Mouse (Mus musculus) cerebral cortex, adult 2 months (tissue): ENCODE measurements around the gene Btbd9.

Experiments used
- WGBS: fragments of 180-500 bp; shearing (Covaris S2); methylation state at CpG from one replicate; pipeline ENCODE4 v1.1.7; 2018; 5-methylcytosine and 5-hydroxymethylcytosine counted together

Gene Btbd9

GRCm38 (mm10) chr17:30452363-30452762 is 123.9 kb downstream of the Btbd9 start:
- WGBS: 85% methylated on average over 9 of the region's 9 CpGs

- WGBS: 82% methylated on average over 5 of the region's 5 CpGs
Observed at GRCm38 (mm10) chr17:30448562-30448961, 127.7 kb downstream of the Btbd9 start.

GRCm38 (mm10) chr17:30445805-30446441 is 130.4 kb downstream of the Btbd9 start:
- 85% methylated on average over 3 of the region's 3 CpGs for WGBS

GRCm38 (mm10) chr17:30439702-30440101 is 136.6 kb downstream of the Btbd9 start:
- 89% methylated on average over 3 of the region's 3 CpGs for WGBS

GRCm38 (mm10) chr17:30438786-30439185 is 137.5 kb downstream of the Btbd9 start:
- WGBS: 89% methylated on average over 4 of the region's 4 CpGs

GRCm38 (mm10) chr17:30436021-30436461 is 140.2 kb downstream of the Btbd9 start:
- WGBS: 70% methylated on average over 5 of the region's 5 CpGs

- WGBS: 71% methylated on average over 7 of the region's 7 CpGs
Observed at GRCm38 (mm10) chr17:30435478-30435877, 140.8 kb downstream of the Btbd9 start.

- WGBS: 92% methylated on average over 10 of the region's 10 CpGs
Observed at GRCm38 (mm10) chr17:30432094-30432493, 144.2 kb downstream of the Btbd9 start.

GRCm38 (mm10) chr17:30430961-30431640 is 145.2 kb downstream of the Btbd9 start:
- WGBS: 87% methylated on average over 10 of the region's 10 CpGs

GRCm38 (mm10) chr17:30428661-30429060 is 147.6 kb downstream of the Btbd9 start:
- 61% methylated on average over 9 of the region's 9 CpGs for WGBS

GRCm38 (mm10) chr17:30423256-30423852 is 152.9 kb downstream of the Btbd9 start:
- WGBS: 70% methylated on average over 4 of the region's 4 CpGs

- WGBS: 74% methylated on average over 1 of the region's 1 CpGs
Observed at GRCm38 (mm10) chr17:30422278-30422677, 154.0 kb downstream of the Btbd9 start.

GRCm38 (mm10) chr17:30421256-30421655 is 155.0 kb downstream of the Btbd9 start:
- WGBS: 68% methylated on average over 1 of the region's 1 CpGs

- 87% methylated on average over 7 of the region's 7 CpGs for WGBS
Observed at GRCm38 (mm10) chr17:30419494-30419893, 156.8 kb downstream of the Btbd9 start.

- WGBS: 80% methylated on average over 4 of the region's 4 CpGs
Observed at GRCm38 (mm10) chr17:30418510-30418909, 157.8 kb downstream of the Btbd9 start.

- 86% methylated on average over 4 of the region's 4 CpGs for WGBS
Observed at GRCm38 (mm10) chr17:30417106-30417505, 159.2 kb downstream of the Btbd9 start.

GRCm38 (mm10) chr17:30415693-30416092 is 160.6 kb downstream of the Btbd9 start:
- 99% methylated on average over 3 of the region's 3 CpGs for WGBS

- 96% methylated on average over 3 of the region's 3 CpGs for WGBS
Observed at GRCm38 (mm10) chr17:30412991-30413390, 163.3 kb downstream of the Btbd9 start.

GRCm38 (mm10) chr17:30406002-30406401 is 170.3 kb downstream of the Btbd9 start:
- 97% methylated on average over 7 of the region's 7 CpGs for WGBS

- 89% methylated on average over 3 of the region's 3 CpGs for WGBS
Observed at GRCm38 (mm10) chr17:30402871-30403270, 173.4 kb downstream of the Btbd9 start.

- 81% methylated on average over 4 of the region's 4 CpGs for WGBS
Observed at GRCm38 (mm10) chr17:30395261-30395660, 181.0 kb downstream of the Btbd9 start.

GRCm38 (mm10) chr17:30392031-30392430 is 184.3 kb downstream of the Btbd9 start:
- 40% methylated on average over 4 of the region's 4 CpGs for WGBS

- WGBS: 65% methylated on average over 1 of the region's 1 CpGs
Observed at GRCm38 (mm10) chr17:30391220-30391619, 185.1 kb downstream of the Btbd9 start.
